Comparison of ENCODE assay signal across 9 mouse cellular contexts in genomic region chr9:48910885-48911537, GRCm38 (mm10). TPM values are rescaled to one million over a fixed set of nuclear protein-coding genes. Genes with fewer than 3 reads are reported as not detected.
A peak's percentile ranks its signal among the peaks of the same experiment; 100 is the strongest.
DNase-seq lines count a peak whose midpoint lies in the region; ATAC-seq and TF ChIP-seq lines count a peak whose summit lies in the region.
"Had no signal": no experiment of that assay in that cellular context is flagged by ENCODE, and none has a peak within 500 bp of the region (broad histone marks: within the 10 kb centered on the region; RNA-seq: fewer than 3 reads in every experiment).

Gene Htr3a, minus strand, starts transcription at chr9:48911099.

- intact Hi-C loops in left cerebral cortex, postnatal 10 days (cut with DNase I) = no loop called here

- peak; percentile 89 for ATAC-seq in hindbrain, postnatal 0 days
- ATAC-seq in megakaryocyte-erythroid progenitor cell, adult 5-6 weeks (replicated peaks; ENCODE audit: low FRiP score, low TSS enrichment, poor library complexity, severe bottlenecking) = no peak
- ATAC-seq in intestine, embryonic 16.5 days = no peak

- no peaks in the 10 kb centered on the region for H3K36me3 ChIP-seq in hindbrain, postnatal 0 days (ENCODE audit: insufficient read depth, low read length)
- H3K36me3 ChIP-seq in intestine, embryonic 16.5 days (ENCODE audit: control insufficient read depth, insufficient read depth, low read length) = no peaks in the 10 kb centered on the region

- no peak within 1 kb of the TSS for H3K9ac ChIP-seq in hindbrain, postnatal 0 days (replicated peaks; ENCODE audit: low read length)
- H3K9ac ChIP-seq in intestine, embryonic 16.5 days (ENCODE audit: low read depth, low read length) = no peak within 1 kb of the TSS

- no peak for TF ChIP-seq CTCF in hindbrain, postnatal 0 days (IDR thresholded peaks at IDR 0.05; ENCODE audit: low read depth)

- peak; percentile 28 for DNase-seq in ZHBTc4 (ENCODE audit: low read depth, low spot score)
- DNase-seq in cerebellum, postnatal 14 days = peak; percentile 86 to 90
- peak; percentile 15 to 25 for DNase-seq in frontal cortex, postnatal 25 days (ENCODE audit: low spot score in 2 of 2)
- peak; percentile 90 for DNase-seq in hindbrain, postnatal 0 days (ENCODE audit: low spot score)
- DNase-seq in left cerebral cortex, postnatal 10 days (ENCODE audit: extremely low spot score in 1 of 2, low spot score in 2 of 2) = peak; percentile 50 to 78
- DNase-seq in neural tube, embryonic 10.5 days (ENCODE audit: extremely low spot score, low spot score) = peak; percentile 30

- no peaks in the 10 kb centered on the region for H3K27me3 ChIP-seq in hindbrain, postnatal 0 days (ENCODE audit: insufficient read depth, low read length)
- H3K27me3 ChIP-seq in intestine, embryonic 16.5 days (replicated peaks; ENCODE audit: control insufficient read depth, insufficient read depth, low read length) = no peaks in the 10 kb centered on the region

- H3K4me2 ChIP-seq in hindbrain, postnatal 0 days (ENCODE audit: low read depth, low read length) = no peak within 1 kb of the TSS
- H3K4me2 ChIP-seq in intestine, embryonic 16.5 days (ENCODE audit: low read depth, low read length) = no peak within 1 kb of the TSS

- no peak within 1 kb of the TSS for H3K4me3 ChIP-seq in hindbrain, postnatal 0 days (ENCODE audit: low read length)
- H3K4me3 ChIP-seq in intestine, embryonic 16.5 days (ENCODE audit: low read length) = no peak within 1 kb of the TSS
- H3K4me3 ChIP-seq: myocyte had no signal

- 11% methylated on average over 9 of the region's 9 CpGs for WGBS in hindbrain, postnatal 0 days
- 7% methylated on average over 9 of the region's 9 CpGs for WGBS in intestine, embryonic 16.5 days

- no peak within 1 kb of the TSS for H3K27ac ChIP-seq in hindbrain, postnatal 0 days
- H3K27ac ChIP-seq in intestine, embryonic 16.5 days (ENCODE audit: low read length) = no peak within 1 kb of the TSS

- no peaks in the 10 kb centered on the region; the same call in 1 of the 2 replicates for H3K4me1 ChIP-seq in hindbrain, postnatal 0 days (ENCODE audit: insufficient read depth, low read length)
- H3K4me1 ChIP-seq in intestine, embryonic 16.5 days (ENCODE audit: control insufficient read depth, insufficient read depth, low read length) = no peaks in the 10 kb centered on the region

- H3K9me3 ChIP-seq in hindbrain, postnatal 0 days (ENCODE audit: low read length) = no peaks in the 10 kb centered on the region
- H3K9me3 ChIP-seq in intestine, embryonic 16.5 days (ENCODE audit: control insufficient read depth, low read length) = no peaks in the 10 kb centered on the region

RNA-seq across cellular contexts. Expression of gene Htr3a, which starts in this region (rescaled TPM):
- total RNA-seq in hindbrain, postnatal 0 days (2014; rRNA removed) = 3.4 and 4.7 TPM in 2 replicates
- polyA plus RNA-seq in hindbrain, postnatal 0 days (2015; fragmentation: Nextera tagmentation; extraction: Ambion mirVana) = 2.4 and 2.7 TPM in 2 replicates
- 1 to 10 TPM; 3.5 to 4.1 TPM for total RNA-seq in left cerebral cortex, postnatal 10 days (2021)
- not detected in 2 replicates for total RNA-seq in megakaryocyte-erythroid progenitor cell, adult 5-6 weeks (2014; fragmentation: Nextera tagmentation)
- not detected in 2 replicates for total RNA-seq in megakaryocyte-erythroid progenitor cell, adult 5-6 weeks (2017)
- 4.4 and 5.1 TPM in 2 replicates for polyA plus RNA-seq in intestine, embryonic 16.5 days (2015; fragmentation: Nextera tagmentation; extraction: Ambion mirVana)
- polyA plus RNA-seq: myocyte had no signal

Comparison
In these comparisons a context has a peak if more than half of its experiments do, and no peak if none do; other contexts are left out.
1. DNase-seq: peak in every context shown above with its lines; median percentile 90 in hindbrain, postnatal 0 days; 88 in cerebellum, postnatal 14 days; 64 in left cerebral cortex, postnatal 10 days; 30 in neural tube, embryonic 10.5 days; 28 in ZHBTc4; 20 in frontal cortex, postnatal 25 days.